Mouse (Mus musculus) limb, embryonic 14.5 days (tissue): ENCODE data around the gene Gm14137. TPM values are rescaled to one million over a fixed set of nuclear protein-coding genes. Genes with fewer than 3 reads are reported as not detected.

Source experiments
- ATAC-seq: fragments of 200-750 bp; cut with Nextera tagmentation; 2 replicates; pipeline ENCODE4 v1.8.0; 2017; ENCODE audit warnings: low read depth, moderate number of reproducible peaks, moderate TSS enrichment; ENCODE audit not compliant: low FRiP score
- DNase-seq: peaks from one replicate; pipeline ENCODE4 v3.0.0-alpha.2; 2015; ENCODE audit warnings: low spot score
- H3K27ac ChIP-seq: fragments of 300-500 bp; sonication (generic); replicated peaks from 2 replicates; pipeline ENCODE4 v1.5.1; 2014; ENCODE audit warnings: low read depth, mild to moderate bottlenecking, low read length, moderate library complexity, mixed read lengths
- H3K27me3 ChIP-seq: fragments of 300-500 bp; sonication (generic); 2 replicates; pipeline ENCODE4 v1.6.1; 2014; ENCODE audit warnings: low read length, mixed read lengths; ENCODE audit not compliant: control insufficient read depth, insufficient read depth
- H3K36me3 ChIP-seq: fragments of 300-500 bp; sonication (generic); 2 replicates; pipeline ENCODE4 v1.6.1; 2014; ENCODE audit warnings: mild to moderate bottlenecking, low read length, moderate library complexity, mixed read lengths; ENCODE audit not compliant: control insufficient read depth, insufficient read depth
- H3K4me1 ChIP-seq: fragments of 300-500 bp; sonication (generic); 2 replicates; pipeline ENCODE4 v1.6.1; 2014; ENCODE audit warnings: antibody characterized with exemption, low read length, mixed read lengths; ENCODE audit not compliant: control insufficient read depth, insufficient read depth
- H3K4me2 ChIP-seq: fragments of 300-500 bp; sonication (generic); replicated peaks from 2 replicates; pipeline ENCODE4 v1.6.1; 2014; ENCODE audit warnings: low read depth, mild to moderate bottlenecking, low read length, moderate library complexity; ENCODE audit not compliant: severe bottlenecking
- H3K4me3 ChIP-seq: fragments of 300-500 bp; sonication (generic); replicated peaks from 2 replicates; pipeline ENCODE4 v1.5.1; 2014; ENCODE audit warnings: low read length
- H3K9ac ChIP-seq: fragments of 300-500 bp; sonication (generic); 2 replicates; pipeline ENCODE4 v1.6.1; 2014; ENCODE audit warnings: mild to moderate bottlenecking, low read depth, low read length, moderate library complexity; ENCODE audit not compliant: severe bottlenecking
- H3K9me3 ChIP-seq: fragments of 300-500 bp; sonication (generic); 2 replicates; pipeline ENCODE4 v1.6.1; 2016; ENCODE audit warnings: low read length; ENCODE audit not compliant: control insufficient read depth
- POLR2A ChIP-seq: fragments of 200-500 bp; IDR thresholded peaks from 2 replicates; pipeline ENCODE4 v1.8.0; 2012; ENCODE audit warnings: inconsistent platforms, mild to moderate bottlenecking, moderate library complexity, borderline replicate concordance; ENCODE audit not compliant: insufficient read depth, insufficient read length; ENCODE audit errors: extremely low read depth
- WGBS: fragments of 180-500 bp; shearing (Covaris S2); extraction: QIAGEN DNeasy Blood & Tissue Kit; methylation state at CpG from one replicate; pipeline ENCODE4 v1.1.7; 2014; 5-methylcytosine and 5-hydroxymethylcytosine counted together
- polyA plus RNA-seq, 2 experiments: library from polyadenylated mRNA; depleted of rRNA in 1 of 2; stranded (reverse) in 1 of 2; unstranded in 1 of 2; fragments of >200 nt; fragmentation: Nextera tagmentation in 1 of 2; extraction: Ambion mirVana in 1 of 2; gene quantifications; 2 replicates each; pipeline versions ENCODE4 v1.2.1 to v1.2.3; 2012 to 2014

The Gm14137 gene
- polyA plus RNA-seq, 2 experiments = 0.15 to 0.69 TPM

DNA sequence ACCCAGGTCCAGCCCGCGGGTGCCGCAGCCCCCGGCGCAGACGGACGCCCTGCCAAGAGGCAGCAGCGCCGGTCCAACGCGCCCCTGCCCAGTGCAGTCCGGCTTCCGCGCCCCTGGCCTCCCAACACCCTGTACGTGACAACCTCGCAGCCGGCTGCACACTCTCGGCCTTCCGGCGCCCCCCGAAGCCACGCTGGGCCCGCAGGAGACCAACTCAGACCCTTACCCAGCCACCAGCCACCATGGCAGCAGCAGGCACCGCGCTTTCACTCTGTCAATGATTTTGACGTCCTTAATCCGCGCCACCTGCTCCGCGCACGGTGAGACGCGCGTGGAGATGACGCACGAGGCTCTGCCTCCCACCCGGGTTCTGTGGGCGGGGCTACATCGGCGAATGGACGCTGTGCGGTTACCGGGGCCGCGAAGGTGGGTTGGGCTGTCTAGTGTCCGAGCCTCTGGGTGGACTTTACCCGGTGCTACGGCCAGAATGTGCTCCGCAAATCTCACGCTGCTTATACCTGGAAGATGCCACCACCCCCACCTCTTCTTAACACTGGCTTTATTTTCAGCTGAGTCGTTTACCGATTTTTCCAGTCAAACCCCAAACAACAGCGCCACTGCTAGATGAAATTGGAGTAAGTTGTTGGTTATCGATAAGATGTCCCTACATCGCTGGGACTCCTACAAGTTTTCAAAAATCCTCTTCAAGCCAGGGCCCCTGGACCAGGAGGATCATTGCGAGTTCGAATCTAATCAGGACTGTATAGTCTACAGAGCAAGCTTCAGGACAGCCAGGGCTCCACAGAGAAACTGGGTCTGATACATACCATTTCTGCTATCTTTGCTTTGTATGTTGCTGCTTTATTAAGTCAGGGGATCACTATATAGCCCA is 17.4 kb upstream of the Gm14137 start, which contains the start of gene Rmdn3:
TSS of gene Rmdn3 (minus strand) at position 354 of the 892 bp plus-strand sequence.
- WGBS = 1% methylated on average over 42 of the region's 57 CpGs

DNA sequence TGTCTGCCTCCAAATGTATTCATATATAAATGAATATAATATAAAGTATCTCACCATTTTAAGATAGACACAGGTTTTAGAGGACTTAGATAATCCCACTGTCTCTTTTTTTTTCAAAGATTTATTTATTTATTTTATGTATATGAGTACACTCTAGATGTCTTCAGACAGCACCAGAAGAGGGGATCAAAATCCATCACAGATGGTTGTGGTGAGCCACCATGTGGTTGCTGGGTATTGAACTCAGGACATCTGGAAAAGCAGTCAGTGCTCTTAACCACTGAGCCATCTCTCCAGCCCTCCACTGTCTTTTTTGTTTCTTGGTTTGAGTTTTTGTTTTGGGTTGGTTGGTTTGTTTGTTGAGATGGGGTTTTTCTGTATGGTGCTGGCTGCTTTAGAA is 16.5 kb upstream of the Gm14137 start:
- ATAC-seq = no peak

More for the DNA sequence above, 17.4 kb upstream of the Gm14137 start, which contains the start of gene Rmdn3:
- TF ChIP-seq POLR2A = peak; percentile 73; the same call in 1 of the 2 replicates
- H3K9ac ChIP-seq = peak within 1 kb of the TSS; percentile 87
- no peaks in the 10 kb centered on the region for H3K9me3 ChIP-seq
- H3K4me1 ChIP-seq = peaks cover 10% of the 10 kb centered on the region; the same call in 1 of the 2 replicates
- no peaks in the 10 kb centered on the region for H3K27me3 ChIP-seq
- DNase-seq = peak; percentile 94
- peaks cover 23% of the 10 kb centered on the region for H3K36me3 ChIP-seq
- H3K4me2 ChIP-seq = peak within 1 kb of the TSS; percentile 84
- ATAC-seq = peak; percentile 95
- 0 out of 2 replicates have a peak within 1 kb of the TSS, but pooled peaks have one; percentile 33 for H3K27ac ChIP-seq
- peak within 1 kb of the TSS; percentile 99 for H3K4me3 ChIP-seq

DNA sequence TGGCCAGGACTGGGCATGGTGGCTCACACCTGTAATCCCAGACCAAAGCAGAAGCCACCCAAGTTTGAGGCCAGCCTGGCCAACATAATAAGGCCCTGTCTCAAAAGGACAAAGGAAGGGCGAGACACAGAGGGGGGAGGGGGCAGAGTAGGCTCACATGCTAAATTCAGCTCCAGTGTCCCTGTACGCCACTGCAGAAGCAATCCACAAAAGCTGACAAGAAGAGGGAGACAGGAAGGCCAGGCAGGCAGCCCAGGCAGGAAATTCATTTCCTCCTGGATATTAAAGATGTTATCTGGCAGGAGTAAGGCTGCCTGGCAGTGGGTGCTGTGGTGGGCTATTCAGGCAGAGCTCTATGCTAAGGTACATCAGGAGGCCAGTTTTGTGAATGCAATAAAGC is 13.1 kb upstream of the Gm14137 start:
- H3K9me3 ChIP-seq = no peaks in the 10 kb centered on the region
- H3K36me3 ChIP-seq = no peaks in the 10 kb centered on the region
- no peaks in the 10 kb centered on the region for H3K27me3 ChIP-seq
- H3K4me2 ChIP-seq = no peak overlapping the region
- 57% methylated on average over 2 of the region's 2 CpGs for WGBS
- no peak overlapping the region for H3K27ac ChIP-seq
- 0 out of 2 replicates have a peak, but pooled peaks cover 3% of the 10 kb centered on the region for H3K4me1 ChIP-seq
- DNase-seq (no peak), ATAC-seq (no peak)
- H3K9ac ChIP-seq = 0 out of 2 replicates have a peak overlapping the region, but pooled peaks have one; percentile 12
- no peak overlapping the region for H3K4me3 ChIP-seq
- TF ChIP-seq POLR2A = no peak

More for the DNA sequence above, 16.5 kb upstream of the Gm14137 start:
- Histone ChIP-seq H3K4me3 (no peak overlapping the region), H3K4me1 (peaks cover 10% of the 10 kb centered on the region; the same call in 1 of the 2 replicates), H3K9me3 (no peaks in the 10 kb centered on the region), H3K4me2 (no peak overlapping the region), H3K36me3 (peaks cover 14% of the 10 kb centered on the region), H3K9ac (no peak overlapping the region), H3K27ac (no peak overlapping the region), H3K27me3 (no peaks in the 10 kb centered on the region)
- TF ChIP-seq POLR2A = no peak
- DNase-seq = no peak

DNA sequence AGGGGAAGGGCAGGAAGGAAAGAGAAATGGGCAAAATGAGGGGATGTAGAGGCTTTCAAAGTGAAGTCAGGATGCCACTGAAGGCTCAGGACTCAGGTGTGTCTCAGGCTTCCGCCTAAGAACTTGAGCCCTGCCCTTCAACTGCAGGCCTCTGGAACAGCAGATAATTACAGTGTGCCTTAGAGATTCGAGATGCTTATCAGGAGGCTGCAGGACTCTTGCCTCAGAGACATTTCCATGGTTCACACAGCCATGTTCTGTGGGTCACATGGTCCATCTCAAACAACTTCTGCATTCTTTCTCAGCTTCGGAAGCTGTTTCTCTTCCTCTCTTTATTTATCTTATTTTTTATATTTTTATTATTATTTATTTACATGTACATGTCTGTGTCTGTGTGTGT is 11.2 kb upstream of the Gm14137 start:
- Histone ChIP-seq H3K27ac (no peak overlapping the region), H3K9me3 (no peaks in the 10 kb centered on the region), H3K36me3 (no peaks in the 10 kb centered on the region), H3K4me3 (no peak overlapping the region), H3K27me3 (0 out of 2 replicates have a peak, but pooled peaks cover 6% of the 10 kb centered on the region), H3K4me1 (peaks cover 8% of the 10 kb centered on the region), H3K9ac (no peak overlapping the region), H3K4me2 (no peak overlapping the region)
- DNase-seq (no peak), ATAC-seq (no peak)
- no peak for TF ChIP-seq POLR2A
- WGBS = 56% methylated on average over 3 of the region's 3 CpGs

DNA sequence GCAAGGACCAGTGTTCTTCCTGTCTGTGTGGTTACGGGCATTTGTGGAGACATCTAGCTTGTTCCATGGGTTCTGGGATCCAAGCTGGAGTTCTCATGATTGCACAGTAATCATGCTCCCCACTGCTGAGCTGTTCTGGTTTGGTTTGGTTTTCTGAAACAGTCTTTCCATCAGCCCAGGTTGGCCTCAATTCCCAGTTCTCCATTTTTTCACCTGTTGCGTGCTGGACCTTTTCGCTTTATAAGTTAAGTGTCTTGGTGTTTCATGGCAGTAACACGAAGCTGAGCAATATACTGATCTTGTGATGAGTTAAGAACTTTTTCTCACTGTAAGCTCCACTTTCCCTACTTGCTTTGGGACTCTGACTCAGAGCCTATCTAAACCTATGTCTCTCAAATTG is 10.3 kb upstream of the Gm14137 start:
- TF ChIP-seq POLR2A = no peak
- Histone ChIP-seq H3K9ac (no peak overlapping the region), H3K27me3 (0 out of 2 replicates have a peak, but pooled peaks cover 6% of the 10 kb centered on the region), H3K4me1 (peaks cover 8% of the 10 kb centered on the region), H3K4me2 (no peak overlapping the region), H3K27ac (no peak overlapping the region), H3K4me3 (no peak overlapping the region), H3K36me3 (no peaks in the 10 kb centered on the region), H3K9me3 (no peaks in the 10 kb centered on the region)
- 82% methylated on average over 4 of the region's 4 CpGs for WGBS
- no peak for ATAC-seq
- no peak for DNase-seq
